Mouse (Mus musculus) lung, embryonic 14.5 days (tissue): ENCODE results near the gene Irak1bp1. TPM values are rescaled to one million over a fixed set of nuclear protein-coding genes. Genes with fewer than 3 reads are reported as not detected.

Source experiments
- ATAC-seq: fragments of 200-750 bp; cut with Nextera tagmentation; 2 replicates; pipeline ENCODE4 v1.8.0; 2017; ENCODE audit warnings: mild to moderate bottlenecking, moderate TSS enrichment, moderate library complexity; ENCODE audit not compliant: insufficient read depth
- DNase-seq: peaks from one replicate; pipeline ENCODE4 v3.0.0-alpha.2; 2015
- H3K27ac ChIP-seq: fragments of 300-500 bp; sonication (generic); 2 replicates; pipeline ENCODE4 v1.5.1; 2014; ENCODE audit warnings: low read depth, mild to moderate bottlenecking, moderate library complexity
- H3K27me3 ChIP-seq: fragments of 300-500 bp; sonication (generic); 2 replicates; pipeline ENCODE4 v1.6.1; 2014; ENCODE audit warnings: low read length, control low read depth; ENCODE audit not compliant: insufficient read depth
- H3K36me3 ChIP-seq: fragments of 300-500 bp; sonication (generic); 2 replicates; pipeline ENCODE4 v1.6.1; 2014; ENCODE audit warnings: control low read depth; ENCODE audit not compliant: insufficient read depth
- H3K4me1 ChIP-seq: fragments of 300-500 bp; sonication (generic); 2 replicates; pipeline ENCODE4 v1.6.1; 2014; ENCODE audit warnings: antibody characterized with exemption, control low read depth; ENCODE audit not compliant: insufficient read depth
- H3K4me2 ChIP-seq: fragments of 300-500 bp; sonication (generic); 2 replicates; pipeline ENCODE4 v1.6.1; 2014; ENCODE audit warnings: mild to moderate bottlenecking
- H3K4me3 ChIP-seq: fragments of 300-500 bp; sonication (generic); 2 replicates; pipeline ENCODE4 v1.5.1; 2014; ENCODE audit warnings: low read depth, low read length
- H3K9ac ChIP-seq: fragments of 300-500 bp; sonication (generic); 2 replicates; pipeline ENCODE4 v1.6.1; 2014
- H3K9me3 ChIP-seq: fragments of 300-500 bp; sonication (generic); 2 replicates; pipeline ENCODE4 v1.6.1; 2016; ENCODE audit warnings: low read depth, low read length, control low read depth
- CTCF ChIP-seq: IDR thresholded peaks from 2 replicates; pipeline ENCODE4 v1.5.1; 2016; ENCODE audit warnings: antibody characterized with exemption, low read depth
- WGBS: fragments of 180-500 bp; shearing (Covaris S2); extraction: QIAGEN DNeasy Blood & Tissue Kit; methylation state at CpG from one replicate; pipeline ENCODE4 v1.1.7; 2014; 5-methylcytosine and 5-hydroxymethylcytosine counted together
- polyA plus RNA-seq: library from polyadenylated mRNA; unstranded; fragments of >200 nt; fragmentation: Nextera tagmentation; extraction: Ambion mirVana; gene quantifications from 2 replicates; pipeline ENCODE4 v1.2.1, GENCODE M21; 2014

The Irak1bp1 gene
- polyA plus RNA-seq, 1 experiment from 2014 or later = 26.6 TPM

- Histone ChIP-seq H3K4me1 (no peaks in the 10 kb centered on the region), H3K9ac (no peak overlapping the region), H3K27me3 (no peaks in the 10 kb centered on the region), H3K4me2 (no peak overlapping the region), H3K36me3 (no peaks in the 10 kb centered on the region), H3K27ac (no peak overlapping the region), H3K9me3 (no peaks in the 10 kb centered on the region), H3K4me3 (no peak overlapping the region)
- ATAC-seq (no peak), DNase-seq (no peak)
- no peak for TF ChIP-seq CTCF
- 20% methylated on average over 3 of the region's 3 CpGs for WGBS
Measured at GRCm38 (mm10) chr9:82854973-82855614, 25.8 kb downstream of the Irak1bp1 start.

- H3K4me3 ChIP-seq = no peak overlapping the region
- ATAC-seq (no peak), DNase-seq (no peak)
- 75% methylated on average over 4 of the region's 4 CpGs for WGBS
- no peaks in the 10 kb centered on the region for H3K36me3 ChIP-seq
- no peak overlapping the region for H3K9ac ChIP-seq
- H3K27ac ChIP-seq = no peak overlapping the region
- no peak for TF ChIP-seq CTCF
- H3K9me3 ChIP-seq = no peaks in the 10 kb centered on the region
- H3K4me1 ChIP-seq = no peaks in the 10 kb centered on the region
- no peak overlapping the region for H3K4me2 ChIP-seq
- no peaks in the 10 kb centered on the region for H3K27me3 ChIP-seq
Measured at GRCm38 (mm10) chr9:82856241-82856640, 26.9 kb downstream of the Irak1bp1 start.

GRCm38 (mm10) chr9:82860805-82861204 lies 31.5 kb downstream of the Irak1bp1 start:
- DNase-seq = peak; percentile 6
- Histone ChIP-seq H3K9me3 (no peaks in the 10 kb centered on the region), H3K4me3 (no peak overlapping the region), H3K27ac (no peak overlapping the region), H3K4me2 (no peak overlapping the region), H3K27me3 (no peaks in the 10 kb centered on the region), H3K36me3 (0 out of 2 replicates have a peak, but pooled peaks cover 6% of the 10 kb centered on the region), H3K4me1 (no peaks in the 10 kb centered on the region), H3K9ac (no peak overlapping the region)
- ATAC-seq = no peak
- no peak for TF ChIP-seq CTCF
- WGBS = 76% methylated on average over 2 of the region's 2 CpGs

- no peak for ATAC-seq
- 77% methylated on average over 4 of the region's 4 CpGs for WGBS
Measured at GRCm38 (mm10) chr9:82861316-82861715, 32.0 kb downstream of the Irak1bp1 start.

GRCm38 (mm10) chr9:82861775-82862430 lies 32.6 kb downstream of the Irak1bp1 start:
- H3K4me3 ChIP-seq = no peak overlapping the region
- H3K9ac ChIP-seq = no peak overlapping the region
- no peaks in the 10 kb centered on the region for H3K4me1 ChIP-seq
- no peak for TF ChIP-seq CTCF
- H3K4me2 ChIP-seq = no peak overlapping the region
- H3K9me3 ChIP-seq = no peaks in the 10 kb centered on the region
- no peak for DNase-seq
- 0 out of 2 replicates have a peak, but pooled peaks cover 6% of the 10 kb centered on the region for H3K36me3 ChIP-seq
- 90% methylated on average over 3 of the region's 3 CpGs for WGBS
- no peak overlapping the region; the same call in 1 of the 2 replicates for H3K27ac ChIP-seq
- no peaks in the 10 kb centered on the region for H3K27me3 ChIP-seq
- no peak for ATAC-seq

More at GRCm38 (mm10) chr9:82861316-82861715, 32.0 kb downstream of the Irak1bp1 start:
- Histone ChIP-seq H3K9me3 (no peaks in the 10 kb centered on the region), H3K27ac (no peak overlapping the region; the same call in 1 of the 2 replicates), H3K9ac (no peak overlapping the region), H3K4me1 (no peaks in the 10 kb centered on the region), H3K36me3 (0 out of 2 replicates have a peak, but pooled peaks cover 6% of the 10 kb centered on the region), H3K4me2 (no peak overlapping the region), H3K27me3 (no peaks in the 10 kb centered on the region), H3K4me3 (no peak overlapping the region)
- DNase-seq = peak; percentile 4
- TF ChIP-seq CTCF = no peak

GRCm38 (mm10) chr9:82866121-82866520 lies 36.8 kb downstream of the Irak1bp1 start:
- WGBS = 83% methylated on average over 1 of the region's 1 CpGs
- TF ChIP-seq CTCF = no peak

GRCm38 (mm10) chr9:82867698-82868097 lies 38.4 kb downstream of the Irak1bp1 start:
- no peak for ATAC-seq
- TF ChIP-seq CTCF = no peak
- H3K9ac ChIP-seq = no peak overlapping the region

More at GRCm38 (mm10) chr9:82866121-82866520, 36.8 kb downstream of the Irak1bp1 start:
- H3K4me2 ChIP-seq = no peak overlapping the region
- ATAC-seq (no peak), DNase-seq (no peak)
- H3K27me3 ChIP-seq = no peaks in the 10 kb centered on the region
- no peaks in the 10 kb centered on the region for H3K4me1 ChIP-seq
- H3K9me3 ChIP-seq = no peaks in the 10 kb centered on the region
- no peak overlapping the region for H3K27ac ChIP-seq
- H3K4me3 ChIP-seq = no peak overlapping the region
- H3K36me3 ChIP-seq = peaks cover 24% of the 10 kb centered on the region
- no peak overlapping the region for H3K9ac ChIP-seq

More at GRCm38 (mm10) chr9:82867698-82868097, 38.4 kb downstream of the Irak1bp1 start:
- Histone ChIP-seq H3K4me3 (no peak overlapping the region), H3K27ac (no peak overlapping the region), H3K27me3 (no peaks in the 10 kb centered on the region), H3K4me2 (no peak overlapping the region), H3K9me3 (no peaks in the 10 kb centered on the region), H3K36me3 (peaks cover 33% of the 10 kb centered on the region), H3K4me1 (no peaks in the 10 kb centered on the region)
- no peak for DNase-seq
- WGBS = 65% methylated on average over 3 of the region's 3 CpGs
